Comparison of ENCODE assay signal across 15 mouse cellular contexts in the genomic region with DNA sequence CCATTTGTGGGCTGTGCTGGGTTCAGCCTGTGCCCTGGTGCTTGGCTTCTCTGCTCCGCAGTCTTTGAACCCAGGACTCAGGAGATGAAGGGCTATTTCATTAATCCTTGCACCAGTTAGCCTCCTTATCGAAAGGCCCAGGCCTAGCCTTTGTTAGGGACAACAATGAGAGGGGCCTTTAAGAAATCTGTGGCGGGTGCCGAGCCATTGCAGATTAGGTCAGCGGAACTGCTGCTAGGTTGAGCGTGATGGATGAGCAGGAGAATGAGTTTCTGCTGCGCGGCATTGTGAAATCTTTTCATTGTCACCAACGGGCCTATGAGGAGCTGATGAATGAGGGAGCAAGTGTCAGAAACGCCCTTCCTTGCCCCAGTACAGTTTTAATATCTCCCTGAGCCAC.
A peak's percentile ranks its signal among the peaks of the same experiment; 100 is the strongest.
DNase-seq lines count a peak whose midpoint lies in the region; ATAC-seq lines count a peak whose summit lies in the region.
"Had no signal": no experiment of that assay in that cellular context is flagged by ENCODE, and none has a peak within 500 bp of the region (broad histone marks: within the 10 kb centered on the region; RNA-seq: fewer than 3 reads in every experiment).

No protein-coding gene starts in this region.

- H3K4me3 ChIP-seq in forebrain, embryonic 12.5 days (replicated peaks) = no peak overlapping the region
- H3K4me3 ChIP-seq in forebrain, embryonic 15.5 days = no peak overlapping the region
- no peak overlapping the region for H3K4me3 ChIP-seq in hindbrain, embryonic 14.5 days (replicated peaks; ENCODE audit: low read length)
- H3K4me3 ChIP-seq in midbrain, embryonic 16.5 days (ENCODE audit: low read depth, low read length) = no peak overlapping the region
- no peak overlapping the region for H3K4me3 ChIP-seq in intestine, embryonic 15.5 days (replicated peaks)
- H3K4me3 ChIP-seq: embryonic facial prominence, embryonic 15.5 days; heart, embryonic 10.5 days; liver, embryonic 12.5 days; stomach, embryonic 15.5 days had no signal

- peaks cover 9% of the 10 kb centered on the region for H3K4me1 ChIP-seq in forebrain, embryonic 12.5 days
- no peaks in the 10 kb centered on the region for H3K4me1 ChIP-seq in forebrain, embryonic 15.5 days
- H3K4me1 ChIP-seq in hindbrain, embryonic 14.5 days (replicated peaks; ENCODE audit: control insufficient read depth, insufficient read depth, low read length) = no peaks in the 10 kb centered on the region; the same call in 1 of the 2 replicates
- H3K4me1 ChIP-seq in midbrain, embryonic 16.5 days (ENCODE audit: control insufficient read depth, insufficient read depth, low read length) = peaks cover 6% of the 10 kb centered on the region
- H3K4me1 ChIP-seq in intestine, embryonic 15.5 days (replicated peaks) = 0 out of 2 replicates have a peak, but pooled peaks cover 3% of the 10 kb centered on the region
- H3K4me1 ChIP-seq: embryonic facial prominence, embryonic 15.5 days; heart, embryonic 10.5 days; liver, embryonic 12.5 days; stomach, embryonic 15.5 days had no signal

- peaks cover 6% of the 10 kb centered on the region; the same call in 1 of the 2 replicates for H3K27me3 ChIP-seq in forebrain, embryonic 12.5 days
- peaks cover 11% of the 10 kb centered on the region for H3K27me3 ChIP-seq in forebrain, embryonic 15.5 days
- no peaks in the 10 kb centered on the region for H3K27me3 ChIP-seq in hindbrain, embryonic 14.5 days (ENCODE audit: control insufficient read depth, insufficient read depth, low read length)
- H3K27me3 ChIP-seq in midbrain, embryonic 16.5 days (ENCODE audit: control insufficient read depth, insufficient read depth, low read depth, low read length) = no peaks in the 10 kb centered on the region
- H3K27me3 ChIP-seq in intestine, embryonic 15.5 days (replicated peaks) = no peaks in the 10 kb centered on the region
- H3K27me3 ChIP-seq: embryonic facial prominence, embryonic 15.5 days; liver, embryonic 12.5 days had no signal

- H3K4me2 ChIP-seq in forebrain, embryonic 12.5 days = 0 out of 2 replicates have a peak overlapping the region, but pooled peaks have one; percentile 10
- no peak overlapping the region for H3K4me2 ChIP-seq in forebrain, embryonic 15.5 days (replicated peaks)
- no peak overlapping the region for H3K4me2 ChIP-seq in hindbrain, embryonic 14.5 days (replicated peaks)
- H3K4me2 ChIP-seq in midbrain, embryonic 16.5 days (ENCODE audit: low read length) = no peak overlapping the region
- no peak overlapping the region for H3K4me2 ChIP-seq in intestine, embryonic 15.5 days (replicated peaks)
- H3K4me2 ChIP-seq: embryonic facial prominence, embryonic 15.5 days; liver, embryonic 12.5 days; stomach, embryonic 15.5 days had no signal

- DNase-seq in adrenal gland, postnatal 36 days = peak; percentile 2 to 25
- peak; percentile 38 for DNase-seq in hindbrain, embryonic 14.5 days (ENCODE audit: low spot score)
- DNase-seq in right cerebral cortex, postnatal 14 days = no peak
- no peak for DNase-seq in left cerebral cortex, adult 18-20 months (ENCODE audit: low spot score in 2 of 2)
- DNase-seq: B cell, adult 2 months; cerebellum, adult 18-20 months had no signal

- H3K36me3 ChIP-seq in forebrain, embryonic 12.5 days (replicated peaks) = no peaks in the 10 kb centered on the region
- H3K36me3 ChIP-seq in forebrain, embryonic 15.5 days = no peaks in the 10 kb centered on the region
- no peaks in the 10 kb centered on the region for H3K36me3 ChIP-seq in hindbrain, embryonic 14.5 days (replicated peaks; ENCODE audit: control insufficient read depth, insufficient read depth)
- no peaks in the 10 kb centered on the region for H3K36me3 ChIP-seq in midbrain, embryonic 16.5 days (ENCODE audit: control insufficient read depth, insufficient read depth, low read length)
- H3K36me3 ChIP-seq in intestine, embryonic 15.5 days = no peaks in the 10 kb centered on the region
- H3K36me3 ChIP-seq: embryonic facial prominence, embryonic 15.5 days; heart, embryonic 10.5 days; liver, embryonic 12.5 days; stomach, embryonic 15.5 days had no signal

- H3K27ac ChIP-seq in forebrain, embryonic 12.5 days = 0 out of 2 replicates have a peak overlapping the region, but pooled peaks have one; percentile 13
- H3K27ac ChIP-seq in forebrain, embryonic 15.5 days (replicated peaks) = no peak overlapping the region
- H3K27ac ChIP-seq in hindbrain, embryonic 14.5 days = peak overlapping the region; percentile 58; the same call in 1 of the 2 replicates
- H3K27ac ChIP-seq in midbrain, embryonic 16.5 days (ENCODE audit: low read length) = no peak overlapping the region
- no peak overlapping the region for H3K27ac ChIP-seq in intestine, embryonic 15.5 days
- H3K27ac ChIP-seq: embryonic facial prominence, embryonic 15.5 days; heart, embryonic 10.5 days; liver, embryonic 12.5 days; stomach, embryonic 15.5 days had no signal

- H3K9ac ChIP-seq in forebrain, embryonic 12.5 days = no peak overlapping the region
- H3K9ac ChIP-seq in forebrain, embryonic 15.5 days (replicated peaks) = no peak overlapping the region
- H3K9ac ChIP-seq in hindbrain, embryonic 14.5 days = no peak overlapping the region
- H3K9ac ChIP-seq in midbrain, embryonic 16.5 days (ENCODE audit: low read depth, low read length) = no peak overlapping the region
- no peak overlapping the region for H3K9ac ChIP-seq in intestine, embryonic 15.5 days
- H3K9ac ChIP-seq: embryonic facial prominence, embryonic 15.5 days; liver, embryonic 12.5 days; stomach, embryonic 15.5 days had no signal

- WGBS in forebrain, embryonic 12.5 days = 6% methylated on average over 10 of the region's 10 CpGs
- 8% methylated on average over 10 of the region's 10 CpGs for WGBS in forebrain, embryonic 15.5 days
- WGBS in hindbrain, embryonic 14.5 days = 3% methylated on average over 10 of the region's 10 CpGs
- 7% methylated on average over 10 of the region's 10 CpGs for WGBS in midbrain, embryonic 16.5 days
- 56% methylated on average over 10 of the region's 10 CpGs for WGBS in intestine, embryonic 15.5 days

- ATAC-seq in forebrain, embryonic 12.5 days (ENCODE audit: low FRiP score) = no peak
- ATAC-seq in forebrain, embryonic 15.5 days (replicated peaks) = no peak
- no peak for ATAC-seq in hindbrain, embryonic 14.5 days (ENCODE audit: low FRiP score)
- peak; percentile 56; the same call in 1 of the 2 replicates for ATAC-seq in midbrain, embryonic 16.5 days
- ATAC-seq in intestine, embryonic 15.5 days = no peak
- ATAC-seq: inflammation-experienced regulatory T-cells, adult 6 months; liver, embryonic 12.5 days had no signal

- no peaks in the 10 kb centered on the region for H3K9me3 ChIP-seq in forebrain, embryonic 12.5 days
- no peaks in the 10 kb centered on the region for H3K9me3 ChIP-seq in forebrain, embryonic 15.5 days
- no peaks in the 10 kb centered on the region for H3K9me3 ChIP-seq in hindbrain, embryonic 14.5 days (ENCODE audit: control insufficient read depth, low read length)
- H3K9me3 ChIP-seq in midbrain, embryonic 16.5 days (replicated peaks; ENCODE audit: control insufficient read depth, low read length, poor library complexity, severe bottlenecking) = no peaks in the 10 kb centered on the region
- no peaks in the 10 kb centered on the region for H3K9me3 ChIP-seq in intestine, embryonic 15.5 days
- H3K9me3 ChIP-seq: embryonic facial prominence, embryonic 15.5 days; heart, embryonic 10.5 days; liver, embryonic 12.5 days; stomach, embryonic 15.5 days had no signal

Comparison
In these comparisons a context has a peak if more than half of its experiments do, and no peak if none do; other contexts are left out.
1. H3K27ac ChIP-seq: peak in forebrain, embryonic 12.5 days (single experiment) and hindbrain, embryonic 14.5 days (single experiment); none in forebrain, embryonic 15.5 days (single experiment), midbrain, embryonic 16.5 days (single experiment) and intestine, embryonic 15.5 days (single experiment).
2. DNase-seq: peak in adrenal gland, postnatal 36 days (2 of 2) and hindbrain, embryonic 14.5 days (single experiment); none in right cerebral cortex, postnatal 14 days (single experiment) and left cerebral cortex, adult 18-20 months (0 of 2).